Mouse (Mus musculus): Measurements from ENCODE around the gene Etl4. TPM values are rescaled to one million over a fixed set of nuclear protein-coding genes. Genes with fewer than 3 reads are reported as not detected.

The Etl4 gene
- polyA plus RNA-seq, 1 experiment from 2014 or later, result 5.9 TPM

- H3K79me2 ChIP-seq (ENCODE audit: inconsistent target), result no peaks in the 10 kb centered on the region
- H3K4me3 ChIP-seq (ENCODE audit: inconsistent target), result no peak overlapping the region
- no peaks in the 10 kb centered on the region for H3K36me3 ChIP-seq (ENCODE audit: inconsistent target)
- 62% methylated on average over 1 of the region's 1 CpGs for WGBS (ENCODE audit: missing documents)
- H3K27ac ChIP-seq, result no peak overlapping the region
These were observed 297.1 kb downstream of the Etl4 start for GRCm38 (mm10) chr2:20206647-20207046.

- H3K79me2 ChIP-seq (ENCODE audit: inconsistent target), result no peaks in the 10 kb centered on the region
- no peaks in the 10 kb centered on the region for H3K36me3 ChIP-seq (ENCODE audit: inconsistent target)
- no peak overlapping the region for H3K27ac ChIP-seq
- WGBS (ENCODE audit: missing documents), result 79% methylated on average over 3 of the region's 3 CpGs
- H3K4me3 ChIP-seq (ENCODE audit: inconsistent target), result no peak overlapping the region
These were observed 299.2 kb downstream of the Etl4 start for GRCm38 (mm10) chr2:20208683-20209194.

GRCm38 (mm10) chr2:20209359-20209758, 299.8 kb downstream of the Etl4 start:
- no peak overlapping the region for H3K27ac ChIP-seq
- H3K4me3 ChIP-seq (ENCODE audit: inconsistent target), result no peak overlapping the region
- no peaks in the 10 kb centered on the region for H3K79me2 ChIP-seq (ENCODE audit: inconsistent target)
- H3K36me3 ChIP-seq (ENCODE audit: inconsistent target), result no peaks in the 10 kb centered on the region
- WGBS (ENCODE audit: missing documents), result 67% methylated on average over 4 of the region's 4 CpGs

GRCm38 (mm10) chr2:20216275-20216674, 306.7 kb downstream of the Etl4 start:
- Histone ChIP-seq H3K36me3 (ENCODE audit: inconsistent target) (no peaks in the 10 kb centered on the region), H3K27ac (no peak overlapping the region), H3K4me3 (ENCODE audit: inconsistent target) (no peak overlapping the region), H3K79me2 (ENCODE audit: inconsistent target) (no peaks in the 10 kb centered on the region)
- 93% methylated on average over 2 of the region's 2 CpGs for WGBS (ENCODE audit: missing documents)

- H3K36me3 ChIP-seq (ENCODE audit: inconsistent target), result no peaks in the 10 kb centered on the region
- 91% methylated on average over 5 of the region's 5 CpGs for WGBS (ENCODE audit: missing documents)
These were observed 307.3 kb downstream of the Etl4 start for GRCm38 (mm10) chr2:20216686-20217437.

GRCm38 (mm10) chr2:20231371-20231770, 321.8 kb downstream of the Etl4 start:
- no peak overlapping the region for H3K27ac ChIP-seq
- 92% methylated on average over 4 of the region's 4 CpGs for WGBS (ENCODE audit: missing documents)
- no peaks in the 10 kb centered on the region for H3K36me3 ChIP-seq (ENCODE audit: inconsistent target)
- no peak overlapping the region for H3K4me3 ChIP-seq (ENCODE audit: inconsistent target)
- no peaks in the 10 kb centered on the region for H3K79me2 ChIP-seq (ENCODE audit: inconsistent target)

More at GRCm38 (mm10) chr2:20216686-20217437, 307.3 kb downstream of the Etl4 start:
- Histone ChIP-seq H3K27ac (no peak overlapping the region), H3K4me3 (ENCODE audit: inconsistent target) (no peak overlapping the region), H3K79me2 (ENCODE audit: inconsistent target) (no peaks in the 10 kb centered on the region)

- Histone ChIP-seq H3K4me3 (ENCODE audit: inconsistent target) (no peak overlapping the region), H3K36me3 (ENCODE audit: inconsistent target) (no peaks in the 10 kb centered on the region), H3K27ac (no peak overlapping the region), H3K79me2 (ENCODE audit: inconsistent target) (no peaks in the 10 kb centered on the region)
- WGBS (ENCODE audit: missing documents), result 25% methylated on average over 4 of the region's 4 CpGs
These were observed 338.6 kb downstream of the Etl4 start for GRCm38 (mm10) chr2:20248043-20248664.

- WGBS (ENCODE audit: missing documents), result 40% methylated on average over 4 of the region's 4 CpGs
- no peaks in the 10 kb centered on the region for H3K79me2 ChIP-seq (ENCODE audit: inconsistent target)
- H3K4me3 ChIP-seq (ENCODE audit: inconsistent target), result no peak overlapping the region
- H3K27ac ChIP-seq, result no peak overlapping the region
- no peaks in the 10 kb centered on the region for H3K36me3 ChIP-seq (ENCODE audit: inconsistent target)
These were observed 339.8 kb downstream of the Etl4 start for GRCm38 (mm10) chr2:20249403-20249802.

- no peak overlapping the region for H3K4me3 ChIP-seq (ENCODE audit: inconsistent target)
- 56% methylated on average over 2 of the region's 2 CpGs for WGBS (ENCODE audit: missing documents)
- H3K79me2 ChIP-seq (ENCODE audit: inconsistent target), result no peaks in the 10 kb centered on the region
- no peak overlapping the region for H3K27ac ChIP-seq
- H3K36me3 ChIP-seq (ENCODE audit: inconsistent target), result no peaks in the 10 kb centered on the region
These were observed 366.5 kb downstream of the Etl4 start for GRCm38 (mm10) chr2:20276124-20276523.

GRCm38 (mm10) chr2:20281903-20282302, 372.3 kb downstream of the Etl4 start:
- 66% methylated on average over 2 of the region's 2 CpGs for WGBS (ENCODE audit: missing documents)
- Histone ChIP-seq H3K4me3 (ENCODE audit: inconsistent target) (no peak overlapping the region), H3K36me3 (ENCODE audit: inconsistent target) (no peaks in the 10 kb centered on the region), H3K79me2 (ENCODE audit: inconsistent target) (no peaks in the 10 kb centered on the region), H3K27ac (no peak overlapping the region)

- H3K27ac ChIP-seq, result no peak overlapping the region
- 79% methylated on average over 2 of the region's 2 CpGs for WGBS (ENCODE audit: missing documents)
These were observed 374.8 kb downstream of the Etl4 start for GRCm38 (mm10) chr2:20284425-20284824.

GRCm38 (mm10) chr2:20290982-20291740, 381.6 kb downstream of the Etl4 start:
- no peaks in the 10 kb centered on the region for H3K36me3 ChIP-seq (ENCODE audit: inconsistent target)
- H3K79me2 ChIP-seq (ENCODE audit: inconsistent target), result no peaks in the 10 kb centered on the region
- no peak overlapping the region for H3K4me3 ChIP-seq (ENCODE audit: inconsistent target)
- 76% methylated on average over 4 of the region's 4 CpGs for WGBS (ENCODE audit: missing documents)
- H3K27ac ChIP-seq, result no peak overlapping the region

More at GRCm38 (mm10) chr2:20284425-20284824, 374.8 kb downstream of the Etl4 start:
- Histone ChIP-seq H3K36me3 (ENCODE audit: inconsistent target) (no peaks in the 10 kb centered on the region), H3K4me3 (ENCODE audit: inconsistent target) (no peak overlapping the region), H3K79me2 (ENCODE audit: inconsistent target) (no peaks in the 10 kb centered on the region)

GRCm38 (mm10) chr2:20291741-20292110, 382.1 kb downstream of the Etl4 start:
- H3K79me2 ChIP-seq (ENCODE audit: inconsistent target), result no peaks in the 10 kb centered on the region
- no peak overlapping the region for H3K27ac ChIP-seq
- WGBS (ENCODE audit: missing documents), result 58% methylated on average over 2 of the region's 2 CpGs
- no peak overlapping the region for H3K4me3 ChIP-seq (ENCODE audit: inconsistent target)
- H3K36me3 ChIP-seq (ENCODE audit: inconsistent target), result no peaks in the 10 kb centered on the region

GRCm38 (mm10) chr2:20293336-20293735, 383.8 kb downstream of the Etl4 start:
- Histone ChIP-seq H3K36me3 (ENCODE audit: inconsistent target) (no peaks in the 10 kb centered on the region), H3K27ac (no peak overlapping the region), H3K79me2 (ENCODE audit: inconsistent target) (no peaks in the 10 kb centered on the region), H3K4me3 (ENCODE audit: inconsistent target) (no peak overlapping the region)
- WGBS (ENCODE audit: missing documents), result 17% methylated on average over 8 of the region's 8 CpGs

GRCm38 (mm10) chr2:20294596-20294995, 385.0 kb downstream of the Etl4 start:
- Histone ChIP-seq H3K36me3 (ENCODE audit: inconsistent target) (no peaks in the 10 kb centered on the region), H3K27ac (no peak overlapping the region), H3K79me2 (ENCODE audit: inconsistent target) (no peaks in the 10 kb centered on the region), H3K4me3 (ENCODE audit: inconsistent target) (no peak overlapping the region)
- WGBS (ENCODE audit: missing documents), result 28% methylated on average over 4 of the region's 4 CpGs
